Mouse (Mus musculus): ENCODE data around the gene Scg5. TPM values are rescaled to one million over a fixed set of nuclear protein-coding genes. Genes with fewer than 3 reads are reported as not detected.

The Scg5 gene
- polyA plus RNA-seq, 1 experiment from 2014 or later: 17.9 TPM

GRCm38 (mm10) chr2:113764968-113765367, 64.0 kb downstream of the Scg5 start:
- 84% methylated on average over 5 of the region's 5 CpGs for WGBS
- Histone ChIP-seq H3K9me3 (no peaks in the 10 kb centered on the region), H3K4me1 (no peaks in the 10 kb centered on the region), H3K27ac (no peak overlapping the region), H3K4me3 (no peak overlapping the region), H3K36me3 (replicated peaks) (no peaks in the 10 kb centered on the region), H3K27me3 (ENCODE audit: poor library complexity, severe bottlenecking) (peaks cover 18% of the 10 kb centered on the region)
- DNase-seq (ENCODE audit: extremely low spot score, low spot score): no peak

GRCm38 (mm10) chr2:113758311-113759161, 70.4 kb downstream of the Scg5 start, which contains the start of gene Grem1:
Grem1 (minus strand) TSS chr2:113758646.
- peaks cover 82% of the 10 kb centered on the region for H3K27me3 ChIP-seq (ENCODE audit: poor library complexity, severe bottlenecking)
- under 1% methylated on average over 62 of the region's 64 CpGs for WGBS
- H3K27ac ChIP-seq: peak within 1 kb of the TSS; percentile 56; the same call in 1 of the 2 replicates
- no peaks in the 10 kb centered on the region for H3K36me3 ChIP-seq (replicated peaks)
- peak; percentile 56 for DNase-seq (ENCODE audit: extremely low spot score, low spot score)
- peaks cover 32% of the 10 kb centered on the region for H3K4me1 ChIP-seq
- no peaks in the 10 kb centered on the region for H3K9me3 ChIP-seq
- peak within 1 kb of the TSS; percentile 65 for H3K4me3 ChIP-seq

GRCm38 (mm10) chr2:113757525-113758310, 71.2 kb downstream of the Scg5 start:
- Histone ChIP-seq H3K27ac (peak overlapping the region; percentile 56; the same call in 1 of the 2 replicates), H3K4me3 (peak overlapping the region; percentile 65), H3K9me3 (no peaks in the 10 kb centered on the region), H3K27me3 (ENCODE audit: poor library complexity, severe bottlenecking) (peaks cover 84% of the 10 kb centered on the region), H3K36me3 (replicated peaks) (no peaks in the 10 kb centered on the region), H3K4me1 (peaks cover 32% of the 10 kb centered on the region)
- WGBS: under 1% methylated on average over 47 of the region's 47 CpGs
- peak; percentile 67 for DNase-seq (ENCODE audit: extremely low spot score, low spot score)

GRCm38 (mm10) chr2:113756924-113757524, 71.9 kb downstream of the Scg5 start:
- H3K36me3 ChIP-seq (replicated peaks): no peaks in the 10 kb centered on the region
- 2% methylated on average over 12 of the region's 12 CpGs for WGBS
- peak overlapping the region; percentile 65 for H3K4me3 ChIP-seq
- H3K4me1 ChIP-seq: peaks cover 32% of the 10 kb centered on the region
- peaks cover 81% of the 10 kb centered on the region for H3K27me3 ChIP-seq (ENCODE audit: poor library complexity, severe bottlenecking)
- no peak overlapping the region for H3K27ac ChIP-seq
- no peak for DNase-seq (ENCODE audit: extremely low spot score, low spot score)
- H3K9me3 ChIP-seq: no peaks in the 10 kb centered on the region

- Histone ChIP-seq H3K4me1 (no peaks in the 10 kb centered on the region), H3K27me3 (ENCODE audit: poor library complexity, severe bottlenecking) (peaks cover 13% of the 10 kb centered on the region), H3K36me3 (replicated peaks) (no peaks in the 10 kb centered on the region), H3K4me3 (no peak overlapping the region), H3K9me3 (no peaks in the 10 kb centered on the region), H3K27ac (no peak overlapping the region)
- WGBS: 91% methylated on average over 12 of the region's 12 CpGs
- no peak for DNase-seq (ENCODE audit: extremely low spot score, low spot score)
These were observed 79.2 kb downstream of the Scg5 start for GRCm38 (mm10) chr2:113749721-113750120.

- 93% methylated on average over 9 of the region's 9 CpGs for WGBS
- Histone ChIP-seq H3K27me3 (ENCODE audit: poor library complexity, severe bottlenecking) (peaks cover 9% of the 10 kb centered on the region), H3K27ac (no peak overlapping the region), H3K9me3 (no peaks in the 10 kb centered on the region), H3K4me3 (no peak overlapping the region), H3K4me1 (no peaks in the 10 kb centered on the region), H3K36me3 (replicated peaks) (no peaks in the 10 kb centered on the region)
- no peak for DNase-seq (ENCODE audit: extremely low spot score, low spot score)
These were observed 79.6 kb downstream of the Scg5 start for GRCm38 (mm10) chr2:113749309-113749708.

GRCm38 (mm10) chr2:113728581-113728980, 100.3 kb downstream of the Scg5 start:
- no peaks in the 10 kb centered on the region for H3K9me3 ChIP-seq
- WGBS: 88% methylated on average over 3 of the region's 3 CpGs
- no peaks in the 10 kb centered on the region for H3K36me3 ChIP-seq (replicated peaks)
- no peak overlapping the region for H3K27ac ChIP-seq
- no peak overlapping the region for H3K4me3 ChIP-seq
- H3K27me3 ChIP-seq (ENCODE audit: poor library complexity, severe bottlenecking): no peaks in the 10 kb centered on the region
- H3K4me1 ChIP-seq: peaks cover 3% of the 10 kb centered on the region; the same call in 1 of the 2 replicates
- DNase-seq (ENCODE audit: extremely low spot score, low spot score): no peak

Other genes with a start within 250 kb of the Scg5 start
- gene Grem1, start 70.5 kb downstream of the Scg5 start, polyA plus RNA-seq (2016; fragmentation: Nextera tagmentation; extraction: Ambion mirVana): 0.62 and 0.68 TPM in 2 replicates
- 39.2 and 40.2 TPM in 2 replicates for gene Arhgap11a, start 19.5 kb upstream of the Scg5 start, polyA plus RNA-seq (2016; fragmentation: Nextera tagmentation; extraction: Ambion mirVana)
- gene Gjd2, start 184.5 kb upstream of the Scg5 start, polyA plus RNA-seq (2016; fragmentation: Nextera tagmentation; extraction: Ambion mirVana): 0.23 and 0.30 TPM in 2 replicates
- gene Actc1, start 224.4 kb upstream of the Scg5 start, polyA plus RNA-seq (2016; fragmentation: Nextera tagmentation; extraction: Ambion mirVana): 1.5 and 1.6 TPM in 2 replicates